Mouse (Mus musculus) intestine, postnatal 0 days (tissue): ENCODE measurements around the gene Hnrnpa3. TPM values are rescaled to one million over a fixed set of nuclear protein-coding genes. Genes with fewer than 3 reads are reported as not detected.

ENCODE experiments used
- ATAC-seq: fragments of 200-750 bp; cut with Nextera tagmentation; 2 replicates; pipeline ENCODE4 v1.8.0; 2017; ENCODE audit warnings: mild to moderate bottlenecking, moderate TSS enrichment, moderate library complexity
- H3K27ac ChIP-seq: fragments of 300-500 bp; sonication (generic); 2 replicates; pipeline ENCODE4 v1.5.1; 2014; ENCODE audit warnings: mild to moderate bottlenecking, low read depth, low read length, moderate library complexity
- H3K27me3 ChIP-seq: fragments of 300-500 bp; sonication (generic); replicated peaks from 2 replicates; pipeline ENCODE4 v1.6.1; 2014; ENCODE audit warnings: low read length, mixed read lengths; ENCODE audit not compliant: control insufficient read depth, insufficient read depth
- H3K36me3 ChIP-seq: fragments of 300-500 bp; sonication (generic); 2 replicates; pipeline ENCODE4 v1.6.1; 2014; ENCODE audit warnings: mild to moderate bottlenecking, moderate library complexity; ENCODE audit not compliant: control insufficient read depth, insufficient read depth
- H3K4me1 ChIP-seq: fragments of 300-500 bp; sonication (generic); replicated peaks from 2 replicates; pipeline ENCODE4 v1.6.1; 2014; ENCODE audit warnings: antibody characterized with exemption, low read length, mixed read lengths; ENCODE audit not compliant: control insufficient read depth, insufficient read depth
- H3K4me2 ChIP-seq: fragments of 300-500 bp; sonication (generic); replicated peaks from 2 replicates; pipeline ENCODE4 v1.6.1; 2014; ENCODE audit warnings: low read depth, mild to moderate bottlenecking, moderate library complexity
- H3K4me3 ChIP-seq: fragments of 300-500 bp; sonication (generic); 2 replicates; pipeline ENCODE4 v1.5.1; 2014; ENCODE audit warnings: low read depth, low read length
- H3K9ac ChIP-seq: fragments of 300-500 bp; sonication (generic); 2 replicates; pipeline ENCODE4 v1.6.1; 2014; ENCODE audit warnings: mild to moderate bottlenecking, low read depth, low read length
- H3K9me3 ChIP-seq: fragments of 300-500 bp; sonication (generic); 2 replicates; pipeline ENCODE4 v1.6.1; 2016; ENCODE audit warnings: mixed run types; ENCODE audit not compliant: control insufficient read depth
- CTCF ChIP-seq: sonication (generic); IDR thresholded peaks from 2 replicates; pipeline ENCODE4 v1.5.1; 2016; ENCODE audit warnings: low read depth, mild to moderate bottlenecking, control low read depth, antibody characterized with exemption, moderate library complexity
- WGBS: fragments of 180-500 bp; shearing (Covaris S2); extraction: QIAGEN DNeasy Blood & Tissue Kit; methylation state at CpG from one replicate; pipeline ENCODE4 v1.1.7; 2014; 5-methylcytosine and 5-hydroxymethylcytosine counted together
- polyA plus RNA-seq: library from polyadenylated mRNA; unstranded; fragments of >200 nt; fragmentation: Nextera tagmentation; extraction: Ambion mirVana; gene quantifications from 2 replicates; pipeline ENCODE4 v1.2.1, GENCODE M21; 2015

Hnrnpa3 gene
- polyA plus RNA-seq, 1 experiment from 2014 or later: 149 TPM

DNA sequence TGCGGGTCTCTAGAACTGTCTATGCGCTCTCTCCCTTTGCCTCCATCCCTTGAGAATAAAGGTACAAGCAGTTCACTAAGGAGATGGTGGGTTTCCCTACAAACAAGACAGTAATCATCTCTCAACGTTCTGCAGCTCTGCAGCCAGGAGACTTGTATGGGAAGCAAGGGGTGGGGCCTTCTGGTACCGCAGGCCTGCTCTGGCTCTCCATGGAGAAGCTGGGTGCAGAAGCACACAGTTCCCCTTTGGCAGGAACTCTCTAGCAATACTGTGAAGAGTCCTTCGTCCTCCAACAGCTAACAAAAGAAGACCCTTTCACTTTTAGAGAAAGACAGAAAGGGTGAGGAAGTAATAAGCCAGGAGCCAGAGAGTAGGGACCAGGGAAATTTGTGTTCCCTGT lies 37.3 kb downstream of the Hnrnpa3 start:
- no peak overlapping the region for H3K4me3 ChIP-seq
- peaks cover 26% of the 10 kb centered on the region for H3K4me1 ChIP-seq
- H3K36me3 ChIP-seq: peaks cover 3% of the 10 kb centered on the region; the same call in 1 of the 2 replicates
- H3K9me3 ChIP-seq: no peaks in the 10 kb centered on the region
- 33% methylated on average over 5 of the region's 5 CpGs for WGBS
- no peak for TF ChIP-seq CTCF
- H3K27me3 ChIP-seq: no peaks in the 10 kb centered on the region
- ATAC-seq: no peak
- peak overlapping the region; percentile 79 for H3K27ac ChIP-seq
- H3K9ac ChIP-seq: no peak overlapping the region
- H3K4me2 ChIP-seq: peak overlapping the region; percentile 52

DNA sequence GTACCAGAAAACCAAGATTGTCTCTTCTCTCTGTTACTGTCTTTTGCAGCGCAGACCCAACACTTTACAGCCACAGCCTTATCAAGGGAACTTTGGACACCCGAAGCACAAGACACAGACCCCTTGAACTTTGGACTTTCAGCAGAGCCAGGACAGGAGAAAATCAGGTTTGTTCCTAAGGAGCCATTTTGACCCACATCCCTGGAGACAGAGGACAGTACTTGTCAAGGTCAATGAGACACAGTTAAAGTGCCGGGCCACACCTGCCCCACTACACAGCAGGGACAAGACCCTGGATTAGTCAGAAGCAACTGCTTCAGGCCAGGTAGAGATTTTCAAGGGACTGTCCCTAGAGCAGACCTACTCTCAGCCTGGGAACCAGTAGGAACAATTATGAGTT lies 38.2 kb downstream of the Hnrnpa3 start:
- Histone ChIP-seq H3K4me3 (no peak overlapping the region), H3K4me2 (peak overlapping the region; percentile 52), H3K9me3 (no peaks in the 10 kb centered on the region), H3K36me3 (no peaks in the 10 kb centered on the region; the same call in 1 of the 2 replicates), H3K4me1 (peaks cover 23% of the 10 kb centered on the region), H3K27me3 (no peaks in the 10 kb centered on the region), H3K9ac (no peak overlapping the region), H3K27ac (peak overlapping the region; percentile 79)
- peak; percentile 83 for ATAC-seq
- 33% methylated on average over 3 of the region's 3 CpGs for WGBS
- no peak for TF ChIP-seq CTCF

DNA sequence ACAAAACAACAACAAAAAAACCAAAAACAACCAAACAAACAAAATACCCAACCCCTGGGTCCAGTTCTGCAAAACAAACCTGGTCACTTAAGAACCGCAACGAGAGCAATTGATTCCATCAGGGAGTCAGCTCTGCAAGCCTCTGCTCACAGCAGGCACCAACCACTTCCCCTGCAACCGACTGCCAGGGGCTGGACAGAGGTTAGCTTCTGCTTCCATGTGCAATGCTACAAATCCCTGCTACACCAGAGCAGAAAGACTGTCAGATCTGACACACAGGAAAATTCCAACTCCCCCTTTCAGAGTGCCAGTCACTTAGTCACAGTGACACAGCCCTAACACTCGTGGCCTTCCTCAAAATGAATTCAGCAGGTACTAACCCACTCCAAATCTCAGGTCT lies 38.9 kb downstream of the Hnrnpa3 start:
- Histone ChIP-seq H3K9ac (no peak overlapping the region), H3K27ac (peak overlapping the region; percentile 79), H3K27me3 (no peaks in the 10 kb centered on the region), H3K4me1 (peaks cover 23% of the 10 kb centered on the region), H3K36me3 (no peaks in the 10 kb centered on the region; the same call in 1 of the 2 replicates), H3K9me3 (no peaks in the 10 kb centered on the region), H3K4me2 (peak overlapping the region; percentile 14), H3K4me3 (no peak overlapping the region)
- TF ChIP-seq CTCF: no peak
- ATAC-seq: no peak
- 29% methylated on average over 4 of the region's 4 CpGs for WGBS

DNA sequence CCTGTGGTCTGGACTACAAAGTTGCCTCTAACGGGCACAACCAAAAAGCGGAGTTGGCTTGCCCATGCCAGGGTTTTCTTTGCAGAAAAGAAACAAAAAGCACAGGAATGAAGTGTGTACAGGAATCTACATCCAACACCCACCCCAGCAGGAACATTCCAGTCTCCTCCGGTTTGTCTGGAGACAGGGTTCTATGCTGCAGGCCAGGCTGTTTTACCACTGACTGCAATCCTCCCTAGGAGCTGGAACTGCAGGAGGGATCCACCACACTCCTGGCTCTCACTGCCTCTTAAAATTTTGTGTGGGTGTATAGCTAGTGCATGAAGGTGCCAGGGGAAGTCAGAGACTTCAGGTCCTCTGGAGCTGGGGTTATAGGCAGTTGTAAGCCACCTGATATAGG lies 39.8 kb downstream of the Hnrnpa3 start:
- H3K4me1 ChIP-seq: peaks cover 23% of the 10 kb centered on the region
- H3K9ac ChIP-seq: peak overlapping the region; percentile 26; the same call in 1 of the 2 replicates

DNA sequence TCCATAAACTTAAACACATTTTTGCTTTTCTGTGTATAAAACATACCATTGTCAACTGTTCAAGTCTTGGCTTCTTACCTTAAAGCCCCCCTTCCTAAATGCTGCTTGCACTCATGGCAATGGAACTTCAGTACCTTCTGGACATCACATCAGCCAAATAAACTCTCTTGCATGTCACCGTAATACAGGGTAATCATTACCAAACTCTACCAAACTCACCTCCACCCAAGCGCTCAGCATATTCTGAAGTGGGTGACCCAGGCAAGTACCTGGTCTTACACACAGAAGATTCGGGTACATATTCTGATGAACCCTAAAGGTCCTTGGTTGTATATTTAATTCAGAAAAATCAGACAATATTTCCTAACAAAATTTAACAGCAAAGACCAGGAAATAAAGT lies 41.5 kb downstream of the Hnrnpa3 start:
- Histone ChIP-seq H3K9me3 (no peaks in the 10 kb centered on the region), H3K27ac (no peak overlapping the region), H3K4me2 (peak overlapping the region; percentile 79), H3K9ac (no peak overlapping the region), H3K27me3 (no peaks in the 10 kb centered on the region), H3K4me1 (peaks cover 20% of the 10 kb centered on the region), H3K4me3 (no peak overlapping the region), H3K36me3 (no peaks in the 10 kb centered on the region; the same call in 1 of the 2 replicates)
- no peak for ATAC-seq
- no peak for TF ChIP-seq CTCF
- WGBS: 45% methylated on average over 3 of the region's 3 CpGs

More for the DNA sequence above, 39.8 kb downstream of the Hnrnpa3 start:
- Histone ChIP-seq H3K9me3 (no peaks in the 10 kb centered on the region), H3K4me3 (no peak overlapping the region), H3K36me3 (no peaks in the 10 kb centered on the region; the same call in 1 of the 2 replicates), H3K4me2 (peak overlapping the region; percentile 32; the same call in 1 of the 2 replicates), H3K27ac (peak overlapping the region; percentile 79), H3K27me3 (no peaks in the 10 kb centered on the region)
- TF ChIP-seq CTCF: no peak
- 78% methylated on average over 3 of the region's 3 CpGs for WGBS
- ATAC-seq: no peak

DNA sequence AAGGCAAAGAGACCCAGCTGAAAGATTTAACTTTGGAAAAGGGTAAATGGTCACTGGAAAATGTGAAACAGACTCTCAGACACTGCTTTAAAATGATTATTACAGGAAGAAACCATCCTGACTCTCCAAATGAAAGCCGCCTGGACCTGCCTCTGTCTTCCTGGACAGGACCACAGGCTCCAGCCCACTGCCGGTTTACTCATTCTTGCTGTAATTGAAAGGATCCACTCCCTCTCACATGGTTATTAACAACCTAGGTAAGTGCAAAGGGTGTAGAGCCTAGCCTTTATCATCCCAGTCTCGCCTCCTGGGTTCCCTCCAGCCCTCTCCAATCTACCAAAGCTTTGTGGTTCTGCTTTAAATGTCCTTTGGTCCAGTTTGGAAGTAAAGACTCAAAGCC lies 42.1 kb downstream of the Hnrnpa3 start:
- Histone ChIP-seq H3K9ac (no peak overlapping the region), H3K4me1 (peaks cover 16% of the 10 kb centered on the region)

More for the DNA sequence above, 42.1 kb downstream of the Hnrnpa3 start:
- Histone ChIP-seq H3K27ac (peak overlapping the region; percentile 64), H3K9me3 (no peaks in the 10 kb centered on the region), H3K4me2 (peak overlapping the region; percentile 79), H3K36me3 (no peaks in the 10 kb centered on the region; the same call in 1 of the 2 replicates), H3K4me3 (peak overlapping the region; percentile 98), H3K27me3 (no peaks in the 10 kb centered on the region)
- ATAC-seq: no peak
- TF ChIP-seq CTCF: no peak
- WGBS: 23% methylated on average over 3 of the region's 3 CpGs
